Mouse (Mus musculus): Measurements from ENCODE around the gene Scap. TPM values are rescaled to one million over a fixed set of nuclear protein-coding genes. Genes with fewer than 3 reads are reported as not detected.

Scap gene
- polyA plus RNA-seq, 1 experiment from 2014 or later = 33.4 TPM

DNA sequence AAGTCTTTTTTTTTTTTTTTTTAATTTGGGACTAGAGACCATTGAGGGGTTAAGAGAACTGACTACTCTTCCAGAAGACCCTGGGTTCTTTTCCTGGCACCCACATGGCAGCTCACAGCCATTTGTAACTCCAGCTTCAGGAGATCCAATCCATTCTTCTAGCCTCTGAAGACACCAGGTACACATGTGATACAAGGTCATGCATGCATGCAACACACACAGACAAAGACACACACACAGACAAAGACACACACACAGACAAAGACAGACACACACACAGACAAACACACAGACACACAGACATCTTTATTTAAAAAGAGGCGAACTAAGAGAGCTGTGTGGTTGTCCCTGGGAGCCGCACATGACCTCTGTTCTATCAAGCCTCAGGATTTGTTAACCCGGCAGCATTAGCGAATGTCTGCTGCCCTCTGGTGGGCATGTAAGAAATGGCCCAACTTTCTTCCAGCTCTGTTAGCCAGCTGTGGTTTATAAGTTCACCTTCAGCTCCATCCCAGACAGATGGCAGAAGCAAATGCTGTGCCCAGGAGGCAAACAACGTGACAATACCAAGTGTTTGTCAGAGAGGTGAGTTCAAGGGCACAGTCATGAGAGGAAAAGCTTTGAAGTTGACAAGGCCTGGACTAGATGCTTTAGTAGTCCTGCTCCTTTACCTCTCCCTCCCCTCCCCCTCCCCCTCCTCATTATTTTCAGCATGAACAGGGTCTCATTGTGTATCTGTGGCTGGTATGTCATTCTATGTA is 36.0 kb upstream of the Scap start:
- WGBS = 3% methylated on average over 5 of the region's 5 CpGs
- H3K4me1 ChIP-seq (replicated peaks; ENCODE audit: insufficient read depth, low read length) = no peaks in the 10 kb centered on the region
- ATAC-seq (replicated peaks; ENCODE audit: low FRiP score, low read depth) (peak; percentile 49), DNase-seq (ENCODE audit: low spot score) (peak; percentile 92)
- no peak overlapping the region for H3K4me3 ChIP-seq (replicated peaks; ENCODE audit: low read depth, low read length)
- peak; percentile 96 for TF ChIP-seq CTCF (IDR thresholded peaks at IDR 0.05; ENCODE audit: low read depth)
- no peak overlapping the region for H3K4me2 ChIP-seq (ENCODE audit: low read length)
- no peak overlapping the region for H3K27ac ChIP-seq
- H3K9me3 ChIP-seq (replicated peaks; ENCODE audit: low read length) = no peaks in the 10 kb centered on the region
- no peaks in the 10 kb centered on the region for H3K36me3 ChIP-seq (ENCODE audit: insufficient read depth, low read length)
- H3K9ac ChIP-seq (ENCODE audit: low read depth, low read length) = no peak overlapping the region
- H3K27me3 ChIP-seq (ENCODE audit: insufficient read depth, low read length) = no peaks in the 10 kb centered on the region

- H3K4me1 ChIP-seq (replicated peaks; ENCODE audit: insufficient read depth, low read length) = peaks cover 7% of the 10 kb centered on the region
- DNase-seq (ENCODE audit: low spot score) (peak; percentile 71), ATAC-seq (replicated peaks; ENCODE audit: low FRiP score, low read depth) (peak; percentile 23; the same call in 1 of the 2 replicates)
- no peaks in the 10 kb centered on the region for H3K9me3 ChIP-seq (replicated peaks; ENCODE audit: low read length)
- H3K27me3 ChIP-seq (ENCODE audit: insufficient read depth, low read length) = no peaks in the 10 kb centered on the region
- peak overlapping the region; percentile 95 for H3K27ac ChIP-seq
- peak overlapping the region; percentile 66 for H3K4me2 ChIP-seq (ENCODE audit: low read length)
- peak overlapping the region; percentile 51 for H3K4me3 ChIP-seq (replicated peaks; ENCODE audit: low read depth, low read length)
- WGBS = 5% methylated on average over 4 of the region's 4 CpGs
- peak; percentile 63 for TF ChIP-seq CTCF (IDR thresholded peaks at IDR 0.05; ENCODE audit: low read depth)
- H3K36me3 ChIP-seq (ENCODE audit: insufficient read depth, low read length) = no peaks in the 10 kb centered on the region
- H3K9ac ChIP-seq (ENCODE audit: low read depth, low read length) = peak overlapping the region; percentile 63
Observed at GRCm38 (mm10) chr9:110304516-110304915, 28.6 kb upstream of the Scap start.

DNA sequence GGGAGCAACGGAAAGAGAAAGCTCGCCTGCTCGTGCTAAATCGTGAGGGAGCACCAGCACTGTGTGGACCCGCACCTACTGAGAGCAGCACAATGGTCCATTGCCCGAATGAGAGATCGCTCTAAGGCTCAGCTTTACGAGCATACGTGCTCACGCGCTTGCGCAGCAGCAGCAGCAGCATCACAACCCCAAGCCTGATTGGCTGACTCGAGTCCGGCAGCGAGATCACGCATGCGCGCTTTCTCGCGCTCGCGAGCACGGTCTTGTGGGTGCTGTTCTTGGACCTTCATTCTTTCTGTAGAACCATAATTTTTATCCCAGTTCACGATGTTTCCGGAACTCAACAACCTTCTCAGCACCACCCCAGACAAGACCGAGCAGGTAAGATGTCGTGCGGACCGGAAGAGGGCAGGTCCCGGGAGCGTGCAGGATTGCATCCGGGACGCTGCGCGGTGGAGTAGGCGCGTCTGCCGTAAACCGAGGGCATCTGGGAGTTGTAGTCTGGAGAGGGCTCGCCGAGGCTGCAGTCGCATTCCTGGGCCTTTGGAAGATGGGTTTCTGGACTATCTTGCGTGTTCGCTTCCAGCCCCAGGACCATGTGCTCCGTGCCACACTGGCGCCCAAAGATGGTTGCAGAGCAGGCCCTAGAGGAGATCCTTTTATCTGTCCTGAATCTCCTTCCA is 28.0 kb upstream of the Scap start, which contains the start of gene Elp6:
TSS of gene Elp6 (plus strand) at position 205 of the 683 bp plus-strand sequence.
- TF ChIP-seq CTCF (IDR thresholded peaks at IDR 0.05; ENCODE audit: low read depth) = peak; percentile 2; the same call in 1 of the 2 replicates
- peak; percentile 97 for ATAC-seq (replicated peaks; ENCODE audit: low FRiP score, low read depth)
- Histone ChIP-seq H3K27ac (peak within 1 kb of the TSS; percentile 95), H3K9me3 (replicated peaks; ENCODE audit: low read length) (no peaks in the 10 kb centered on the region), H3K4me1 (replicated peaks; ENCODE audit: insufficient read depth, low read length) (peaks cover 7% of the 10 kb centered on the region), H3K4me2 (ENCODE audit: low read length) (peak within 1 kb of the TSS; percentile 66), H3K4me3 (replicated peaks; ENCODE audit: low read depth, low read length) (peak within 1 kb of the TSS; percentile 51), H3K9ac (ENCODE audit: low read depth, low read length) (peak within 1 kb of the TSS; percentile 63), H3K27me3 (ENCODE audit: insufficient read depth, low read length) (no peaks in the 10 kb centered on the region), H3K36me3 (ENCODE audit: insufficient read depth, low read length) (0 out of 2 replicates have a peak, but pooled peaks cover 3% of the 10 kb centered on the region)
- DNase-seq (ENCODE audit: low spot score) = peak; percentile 97
- under 1% methylated on average over 46 of the region's 46 CpGs for WGBS

DNA sequence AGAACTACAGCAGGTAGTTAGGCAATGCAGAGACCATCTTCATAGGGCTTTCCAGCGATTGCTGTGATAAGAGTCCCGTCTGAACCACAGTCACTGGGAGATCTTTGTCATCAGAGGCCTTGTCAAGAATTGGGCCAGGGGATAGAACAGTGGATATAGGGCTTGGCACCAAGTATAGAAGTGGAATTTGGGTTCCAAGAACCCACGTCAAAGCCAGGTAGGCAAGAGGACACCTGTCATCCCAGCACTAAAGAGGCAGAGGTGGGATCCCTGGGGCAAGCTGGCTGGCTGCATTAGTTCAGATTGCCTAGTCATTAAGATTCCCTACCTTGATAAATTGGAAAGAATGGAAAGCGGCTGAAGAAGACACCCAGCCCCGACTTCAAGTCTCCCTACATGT is 26.7 kb upstream of the Scap start:
- ATAC-seq (replicated peaks; ENCODE audit: low FRiP score, low read depth) (no peak), DNase-seq (ENCODE audit: low spot score) (no peak)
- Histone ChIP-seq H3K9me3 (replicated peaks; ENCODE audit: low read length) (no peaks in the 10 kb centered on the region), H3K27ac (no peak overlapping the region), H3K4me3 (replicated peaks; ENCODE audit: low read depth, low read length) (no peak overlapping the region), H3K27me3 (ENCODE audit: insufficient read depth, low read length) (no peaks in the 10 kb centered on the region), H3K36me3 (ENCODE audit: insufficient read depth, low read length) (0 out of 2 replicates have a peak, but pooled peaks cover 10% of the 10 kb centered on the region), H3K4me2 (ENCODE audit: low read length) (no peak overlapping the region), H3K9ac (ENCODE audit: low read depth, low read length) (no peak overlapping the region), H3K4me1 (replicated peaks; ENCODE audit: insufficient read depth, low read length) (peaks cover 7% of the 10 kb centered on the region)
- TF ChIP-seq CTCF (IDR thresholded peaks at IDR 0.05; ENCODE audit: low read depth) = no peak
- 92% methylated on average over 5 of the region's 5 CpGs for WGBS

GRCm38 (mm10) chr9:110314706-110315105 is 18.4 kb upstream of the Scap start:
- no peaks in the 10 kb centered on the region for H3K27me3 ChIP-seq (ENCODE audit: insufficient read depth, low read length)

DNA sequence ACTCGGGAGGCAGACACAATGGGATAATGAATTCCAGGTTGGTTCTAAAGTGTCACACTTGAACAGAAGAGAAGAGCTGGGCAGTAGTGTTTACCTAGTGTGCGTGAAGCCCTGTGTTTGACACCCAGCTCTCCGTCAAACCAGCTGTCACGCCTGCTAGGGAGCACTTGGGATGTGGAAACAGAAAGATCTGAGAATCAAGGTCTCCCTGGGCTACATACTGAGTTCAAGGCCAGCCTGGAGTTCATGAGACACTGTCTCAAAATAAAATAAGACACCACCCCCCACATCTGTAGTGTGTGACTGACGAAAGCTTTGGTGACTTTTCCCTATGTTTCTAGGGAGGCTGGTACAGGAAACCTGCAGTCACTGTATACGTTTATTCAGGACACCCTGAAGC is 17.7 kb upstream of the Scap start:
- Histone ChIP-seq H3K4me1 (replicated peaks; ENCODE audit: insufficient read depth, low read length) (no peaks in the 10 kb centered on the region), H3K4me3 (replicated peaks; ENCODE audit: low read depth, low read length) (no peak overlapping the region), H3K27ac (no peak overlapping the region), H3K36me3 (ENCODE audit: insufficient read depth, low read length) (0 out of 2 replicates have a peak, but pooled peaks cover 22% of the 10 kb centered on the region), H3K4me2 (ENCODE audit: low read length) (no peak overlapping the region), H3K27me3 (ENCODE audit: insufficient read depth, low read length) (no peaks in the 10 kb centered on the region), H3K9me3 (replicated peaks; ENCODE audit: low read length) (no peaks in the 10 kb centered on the region), H3K9ac (ENCODE audit: low read depth, low read length) (no peak overlapping the region)
- DNase-seq (ENCODE audit: low spot score) = no peak
- ATAC-seq (replicated peaks; ENCODE audit: low FRiP score, low read depth) = no peak
- 64% methylated on average over 6 of the region's 6 CpGs for WGBS
- TF ChIP-seq CTCF (IDR thresholded peaks at IDR 0.05; ENCODE audit: low read depth) = no peak

More at GRCm38 (mm10) chr9:110314706-110315105, 18.4 kb upstream of the Scap start:
- no peak for DNase-seq (ENCODE audit: low spot score)
- peak; percentile 31; the same call in 1 of the 2 replicates for ATAC-seq (replicated peaks; ENCODE audit: low FRiP score, low read depth)
- 51% methylated on average over 5 of the region's 5 CpGs for WGBS
- H3K9ac ChIP-seq (ENCODE audit: low read depth, low read length) = no peak overlapping the region
- no peak overlapping the region for H3K4me3 ChIP-seq (replicated peaks; ENCODE audit: low read depth, low read length)
- H3K4me2 ChIP-seq (ENCODE audit: low read length) = no peak overlapping the region
- no peak for TF ChIP-seq CTCF (IDR thresholded peaks at IDR 0.05; ENCODE audit: low read depth)
- 0 out of 2 replicates have a peak, but pooled peaks cover 27% of the 10 kb centered on the region for H3K36me3 ChIP-seq (ENCODE audit: insufficient read depth, low read length)
- no peak overlapping the region for H3K27ac ChIP-seq
- H3K4me1 ChIP-seq (replicated peaks; ENCODE audit: insufficient read depth, low read length) = no peaks in the 10 kb centered on the region
- H3K9me3 ChIP-seq (replicated peaks; ENCODE audit: low read length) = no peaks in the 10 kb centered on the region
